Mouse (Mus musculus) Muller cell, postnatal 12 days (primary cell): ENCODE data around the gene Cd3eap.

Experiments
- DNase-seq: peaks from one replicate; pipeline ENCODE4 v3.0.0-alpha.2; 2015; ENCODE audit errors: inconsistent ontology term

Gene Cd3eap

GRCm38 (mm10) chr7:19331910-19332309, 27.4 kb downstream of the Cd3eap start:
- DNase-seq: no peak

DNA sequence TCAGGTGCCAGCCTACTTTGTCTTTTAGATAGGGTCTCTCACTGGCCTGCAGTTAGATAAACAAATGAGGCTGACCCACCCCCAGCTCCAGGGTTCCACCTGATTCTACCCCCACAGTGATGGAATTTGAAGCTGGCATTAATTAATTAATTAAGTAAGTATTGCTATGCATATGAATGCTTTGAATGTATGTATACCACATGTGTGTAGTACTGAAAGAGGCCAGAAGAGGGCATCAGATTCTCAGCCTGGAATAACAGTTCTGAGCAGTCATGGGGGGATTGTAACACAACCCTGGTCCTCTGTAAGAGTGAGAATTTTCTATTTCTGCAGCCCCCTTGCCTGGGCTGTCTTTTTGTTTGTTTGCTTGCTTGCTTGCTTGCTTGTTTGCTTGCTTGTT, 30.9 kb downstream of the Cd3eap start:
- DNase-seq: no peak

GRCm38 (mm10) chr7:19327782-19328181, 31.5 kb downstream of the Cd3eap start:
- no peak for DNase-seq

- peak; percentile 96 for DNase-seq
Measured at GRCm38 (mm10) chr7:19327128-19327527, 32.2 kb downstream of the Cd3eap start.

DNA sequence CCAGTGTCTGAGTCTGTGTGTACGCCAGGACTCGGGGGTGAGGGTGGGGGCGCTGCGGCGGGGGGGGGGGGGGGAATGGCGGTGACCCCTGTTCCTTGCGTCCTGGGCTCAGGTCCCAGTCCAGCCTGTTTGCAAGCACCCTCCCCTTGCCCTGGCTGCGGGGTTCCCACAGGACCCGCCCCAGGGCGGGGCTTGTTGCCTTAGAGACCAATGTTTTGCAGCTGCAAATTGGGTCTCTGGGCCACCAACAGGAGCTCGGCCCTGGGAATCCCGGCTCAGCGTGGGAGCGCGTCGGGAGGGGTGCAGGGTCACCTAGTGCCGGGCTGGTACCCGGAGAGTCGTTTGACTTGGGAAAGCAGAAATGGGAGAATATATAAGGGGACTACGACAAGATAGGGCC, 32.9 kb downstream of the Cd3eap start:
- peak; percentile 98 for DNase-seq

DNA sequence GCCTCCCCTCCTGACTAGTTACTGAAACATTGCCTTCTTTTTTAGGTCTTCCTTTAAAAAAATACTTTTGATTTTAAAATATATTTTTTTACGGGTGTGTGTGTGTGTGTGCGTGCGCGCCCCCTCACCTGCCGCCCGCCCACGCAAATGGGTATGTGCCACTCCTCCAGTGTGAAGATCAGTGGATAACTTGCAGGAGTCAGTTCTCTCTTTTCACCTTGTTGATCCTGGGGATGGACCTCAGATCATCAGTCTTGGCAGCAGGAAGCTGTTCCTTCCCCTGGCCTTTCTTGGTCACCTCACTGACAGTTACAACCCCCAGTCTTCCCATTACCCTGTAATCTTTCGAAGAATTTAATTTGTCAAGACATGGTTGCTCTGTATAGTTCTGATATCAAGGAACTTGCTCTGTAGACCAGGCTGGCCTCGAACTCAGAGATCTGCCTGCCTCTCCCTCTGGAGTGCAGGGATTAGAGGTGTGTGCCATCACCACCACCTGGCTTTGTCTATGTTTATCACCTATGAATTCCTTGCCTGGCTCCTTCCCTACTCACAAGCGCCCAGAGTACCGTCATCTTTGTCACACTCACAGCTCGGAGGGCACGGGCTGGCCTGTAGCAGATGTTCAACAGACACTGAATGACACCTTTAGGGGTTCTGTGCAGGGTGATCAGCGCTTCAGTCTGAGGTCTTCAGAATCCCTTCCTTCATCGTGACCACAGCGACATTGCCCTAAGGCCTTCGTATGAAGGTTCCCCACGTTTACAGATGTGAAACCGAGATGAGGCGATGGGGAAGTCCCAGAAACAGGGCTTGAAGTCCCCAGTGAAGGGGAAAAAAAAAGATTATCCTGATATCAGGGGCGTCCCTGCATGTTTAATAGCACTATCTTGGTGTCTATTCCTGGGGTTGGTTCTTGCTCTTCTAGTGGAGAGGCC, 33.8 kb downstream of the Cd3eap start:
- DNase-seq: no peak

GRCm38 (mm10) chr7:19324221-19324620, 35.1 kb downstream of the Cd3eap start:
- DNase-seq: no peak

DNA sequence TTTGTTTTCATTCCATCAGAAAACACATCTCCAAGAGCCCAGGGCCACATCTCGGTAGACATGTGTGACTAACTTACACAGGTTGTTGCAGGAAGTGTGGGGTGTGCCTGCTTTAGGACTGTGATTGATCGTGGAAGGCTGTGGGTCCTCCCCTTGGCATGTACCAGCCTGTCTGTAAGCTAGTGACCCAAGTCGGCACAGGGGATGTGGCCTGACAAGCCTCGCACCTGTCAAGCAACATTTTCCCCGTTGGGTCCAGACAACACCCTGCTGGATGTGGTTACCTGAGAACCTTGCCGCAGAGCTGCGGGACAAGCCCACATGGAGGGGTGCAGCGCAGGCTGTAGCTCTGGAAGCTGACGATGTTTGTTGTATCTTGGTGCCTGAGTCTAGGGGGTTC, 36.8 kb downstream of the Cd3eap start:
- DNase-seq: no peak

DNA sequence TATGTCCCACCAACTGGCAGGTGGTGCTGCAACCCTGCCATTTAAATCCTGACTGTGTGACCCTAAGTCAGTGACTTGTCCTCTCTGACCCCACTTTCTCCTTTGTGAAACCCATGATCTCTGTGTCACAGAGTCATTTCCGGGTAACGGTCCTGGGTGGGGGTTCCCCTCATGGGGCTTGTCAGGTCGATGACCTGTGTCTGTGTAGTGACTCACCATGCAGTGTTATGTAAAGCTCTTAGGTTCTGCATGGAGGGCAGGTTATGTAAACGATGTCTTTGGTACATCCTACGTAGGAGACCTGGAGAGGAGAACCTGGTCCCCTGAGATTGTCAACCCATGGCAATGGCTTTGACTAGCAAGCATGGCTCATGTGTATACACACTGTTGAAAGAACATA, 37.8 kb downstream of the Cd3eap start:
- DNase-seq: no peak

DNA sequence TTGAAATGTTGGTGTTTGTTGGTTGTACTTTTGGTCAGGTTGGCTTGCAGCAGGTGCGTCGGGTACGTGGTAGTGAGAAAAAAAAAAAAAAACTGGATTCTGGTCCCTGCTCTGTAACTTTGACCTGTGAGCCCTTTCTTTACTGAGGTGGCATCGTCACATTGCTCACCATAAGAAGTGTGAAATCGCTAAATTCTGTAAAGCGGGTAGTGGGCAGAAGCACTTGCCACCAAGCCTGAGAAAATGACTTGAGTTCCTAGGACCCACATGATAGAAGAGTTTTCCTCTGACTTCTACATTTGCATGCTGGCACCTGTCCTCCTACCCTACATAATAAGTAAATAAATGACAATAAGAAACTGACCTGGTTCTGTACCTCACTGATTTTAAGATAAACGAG, 38.6 kb downstream of the Cd3eap start:
- DNase-seq: no peak

DNA sequence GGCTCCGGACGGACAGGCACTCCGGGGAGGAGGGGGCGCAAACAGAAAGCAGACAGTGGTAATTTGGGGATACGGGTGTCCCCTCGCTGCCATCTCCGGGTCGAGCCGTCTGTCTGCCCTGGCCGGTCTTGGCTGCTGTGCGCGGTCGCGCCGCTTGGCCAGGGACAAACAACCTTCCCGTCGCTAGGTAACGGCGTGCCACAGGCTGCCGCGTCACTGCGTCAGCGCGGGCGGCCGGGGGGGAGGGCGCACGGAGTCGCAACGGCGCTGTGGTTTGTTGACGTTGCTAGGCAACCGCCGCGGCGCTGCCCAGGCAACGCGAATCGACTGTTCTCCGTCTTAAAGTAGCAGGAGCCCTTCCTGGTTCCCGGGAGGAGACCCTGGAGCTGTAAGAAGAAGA, 39.4 kb downstream of the Cd3eap start:
- peak; percentile 98 for DNase-seq

- DNase-seq: peak; percentile 54
Measured at GRCm38 (mm10) chr7:19319458-19319857, 39.8 kb downstream of the Cd3eap start.

- DNase-seq: no peak
Measured at GRCm38 (mm10) chr7:19318676-19319075, 40.6 kb downstream of the Cd3eap start.

DNA sequence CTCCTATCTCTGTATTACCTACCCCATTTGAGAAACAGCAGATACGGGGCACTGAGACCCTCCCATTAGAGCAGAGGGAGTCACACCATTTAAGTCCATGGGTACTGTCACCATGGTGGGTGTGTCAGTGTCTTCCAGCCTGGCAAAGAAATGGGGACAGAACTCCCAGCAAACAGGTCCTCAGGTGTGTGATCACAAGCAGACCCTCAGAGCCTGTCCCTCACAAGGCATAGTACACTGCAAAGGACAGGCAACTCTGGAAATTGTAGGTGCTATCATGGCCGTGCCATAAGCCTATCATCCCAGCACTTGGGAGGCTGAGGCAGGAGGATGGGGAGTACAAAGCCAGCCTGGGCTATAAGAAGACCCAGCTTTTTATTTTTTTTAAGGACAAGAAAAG, 41.1 kb downstream of the Cd3eap start:
- no peak for DNase-seq

DNA sequence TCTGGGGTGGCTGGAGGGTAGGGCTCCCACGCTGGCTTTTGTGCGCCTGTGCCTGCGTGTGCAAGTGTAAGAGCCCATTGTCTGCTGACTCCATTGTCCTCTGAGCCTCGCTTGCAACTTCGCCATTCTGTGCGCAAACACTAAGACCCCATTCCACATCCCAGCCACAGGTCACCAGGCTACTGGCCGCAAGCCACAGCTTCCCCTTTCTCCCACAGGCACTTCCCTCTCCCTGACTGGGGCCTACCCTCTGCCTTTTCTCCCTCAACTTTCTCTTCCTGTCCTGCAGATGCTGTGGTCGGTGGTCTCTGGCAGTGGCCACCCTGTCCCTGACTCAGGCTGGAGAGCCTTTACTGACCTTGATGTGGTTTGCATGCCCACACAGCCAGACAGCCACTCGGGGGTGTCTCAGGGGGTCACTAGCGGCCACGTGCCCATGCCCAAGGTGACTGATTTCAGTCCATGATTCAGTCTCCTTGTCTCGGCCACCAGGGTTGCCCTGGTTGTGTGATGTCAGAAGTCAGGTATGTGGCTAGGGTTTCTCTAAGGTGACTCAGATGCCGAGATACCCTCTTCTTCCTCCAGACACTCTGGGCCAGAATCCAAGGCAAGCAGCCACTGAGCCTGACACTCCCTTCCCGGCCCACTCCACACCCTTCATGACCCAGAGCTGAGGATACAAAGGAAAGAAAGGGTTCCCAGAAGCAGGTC, 42.7 kb downstream of the Cd3eap start:
- peak; percentile 87 for DNase-seq

DNA sequence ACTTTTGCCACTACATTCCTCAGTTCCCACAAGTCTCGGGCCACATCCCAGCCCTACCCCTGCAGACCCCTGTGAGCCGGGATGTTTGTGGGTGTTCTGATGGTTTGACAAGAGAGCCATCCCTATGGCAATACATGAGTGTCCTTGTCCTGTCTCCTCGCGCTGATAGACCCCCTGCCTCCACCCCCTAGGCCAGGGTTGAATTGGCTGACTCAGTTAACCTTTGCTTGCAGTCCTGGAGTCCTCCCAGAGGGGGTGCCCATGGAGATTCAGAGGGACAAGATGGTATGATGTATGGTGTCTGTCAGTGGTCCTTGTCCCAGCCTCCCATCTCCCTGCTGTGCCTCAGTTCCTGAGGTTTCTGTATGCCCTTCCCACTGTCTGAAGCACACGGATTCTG, 45.2 kb downstream of the Cd3eap start:
- DNase-seq: no peak

DNA sequence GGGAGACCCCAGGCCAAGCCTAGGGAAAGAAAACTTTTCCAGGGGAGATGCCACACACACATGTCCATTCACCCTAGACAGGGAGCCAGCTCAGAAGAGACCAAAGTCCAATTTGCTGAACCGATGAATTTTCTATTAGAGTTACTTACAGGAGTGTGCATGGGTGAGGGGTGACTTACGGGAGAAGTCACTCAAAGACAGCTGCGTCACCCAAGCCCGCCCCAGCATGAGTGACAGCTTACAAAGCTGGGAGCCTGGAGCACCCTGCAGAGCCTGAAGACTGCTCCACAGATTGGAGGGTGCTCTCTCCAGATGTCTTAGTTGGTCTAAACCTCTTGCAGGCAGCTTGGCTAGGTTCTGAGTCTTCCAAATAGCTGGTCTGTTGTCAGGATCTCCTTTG, 47.3 kb downstream of the Cd3eap start:
- no peak for DNase-seq

- peak; percentile 98 for DNase-seq
Measured at GRCm38 (mm10) chr7:19309884-19310641, 49.2 kb downstream of the Cd3eap start, which contains the start of gene Fosb. Gene Fosb, minus strand, starts transcription at chr7:19310051.

DNA sequence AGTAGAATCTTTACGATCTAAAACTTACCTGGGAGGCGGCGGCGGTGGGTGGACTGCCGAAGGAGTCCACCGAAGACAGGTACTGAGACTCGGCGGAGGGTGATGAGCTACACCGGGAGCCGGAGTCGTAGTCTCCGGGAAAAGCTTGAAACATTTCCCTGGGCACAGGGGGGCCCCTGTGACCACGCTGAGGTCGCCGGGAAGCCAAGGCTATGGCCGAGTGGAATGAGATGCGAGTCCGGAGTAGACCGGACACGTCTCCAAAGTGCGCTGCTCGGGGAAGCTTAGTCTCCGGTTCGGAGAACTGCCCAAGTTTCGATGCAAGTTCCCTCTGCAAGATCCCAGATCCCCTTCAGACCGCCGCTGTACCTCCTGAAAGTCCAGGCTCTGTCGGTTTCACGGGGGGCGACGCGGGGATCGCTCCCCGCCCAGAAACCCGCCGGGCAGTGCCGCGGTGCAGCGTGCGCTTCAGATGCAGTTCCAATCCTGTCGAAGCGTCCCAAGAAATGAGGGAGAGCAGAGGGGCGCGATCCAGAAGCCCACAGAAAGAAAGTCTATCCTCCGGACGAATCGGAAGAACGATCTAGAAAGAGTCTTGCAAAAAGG, 49.9 kb downstream of the Cd3eap start:
- no peak for DNase-seq

- DNase-seq: peak; percentile 96
Measured at GRCm38 (mm10) chr7:19308454-19309277, 50.6 kb downstream of the Cd3eap start.
